Mouse (Mus musculus) hindbrain, postnatal 0 days (tissue): Measurements from ENCODE around the gene Ajm1. TPM values are rescaled to one million over a fixed set of nuclear protein-coding genes. Genes with fewer than 3 reads are reported as not detected.

Experiments used
- ATAC-seq: fragments of 200-750 bp; cut with Nextera tagmentation; 2 replicates; pipeline ENCODE4 v1.8.0; 2017; ENCODE audit warnings: mild to moderate bottlenecking, moderate TSS enrichment, moderate library complexity
- DNase-seq: peaks from one replicate; pipeline ENCODE4 v3.0.0-alpha.2; 2015; ENCODE audit warnings: low spot score
- H3K27ac ChIP-seq: fragments of 300-500 bp; sonication (generic); 2 replicates; pipeline ENCODE4 v1.5.1; 2014; ENCODE audit warnings: mild to moderate bottlenecking
- H3K27me3 ChIP-seq: fragments of 300-500 bp; sonication (generic); 2 replicates; pipeline ENCODE4 v1.6.1; 2014; ENCODE audit warnings: low read length, mixed read lengths; ENCODE audit not compliant: insufficient read depth
- H3K36me3 ChIP-seq: fragments of 300-500 bp; sonication (generic); 2 replicates; pipeline ENCODE4 v1.6.1; 2014; ENCODE audit warnings: low read length, mixed read lengths; ENCODE audit not compliant: insufficient read depth
- H3K4me1 ChIP-seq: fragments of 300-500 bp; sonication (generic); 2 replicates; pipeline ENCODE4 v1.6.1; 2014; ENCODE audit warnings: antibody characterized with exemption, low read length, mixed read lengths; ENCODE audit not compliant: insufficient read depth
- H3K4me2 ChIP-seq: fragments of 300-500 bp; sonication (generic); 2 replicates; pipeline ENCODE4 v1.6.1; 2014; ENCODE audit warnings: low read depth, mild to moderate bottlenecking, low read length, moderate library complexity, mixed read lengths
- H3K4me3 ChIP-seq: fragments of 300-500 bp; sonication (generic); 2 replicates; pipeline ENCODE4 v1.5.1; 2014; ENCODE audit warnings: low read length
- H3K9ac ChIP-seq: fragments of 300-500 bp; sonication (generic); replicated peaks from 2 replicates; pipeline ENCODE4 v1.6.1; 2014; ENCODE audit warnings: mild to moderate bottlenecking, low read length, moderate library complexity, mixed read lengths
- H3K9me3 ChIP-seq: fragments of 300-500 bp; sonication (generic); 2 replicates; pipeline ENCODE4 v1.6.1; 2016; ENCODE audit warnings: low read length, mixed read lengths
- CTCF ChIP-seq: IDR thresholded peaks from 2 replicates; pipeline ENCODE4 v1.5.1; 2016; ENCODE audit warnings: antibody characterized with exemption, control low read depth, low read depth
- WGBS: fragments of 180-500 bp; shearing (Covaris S2); extraction: QIAGEN DNeasy Blood & Tissue Kit; methylation state at CpG from one replicate; pipeline ENCODE4 v1.1.7; 2014; 5-methylcytosine and 5-hydroxymethylcytosine counted together
- polyA plus RNA-seq: library from polyadenylated mRNA; unstranded; fragments of >200 nt; fragmentation: Nextera tagmentation; extraction: Ambion mirVana; gene quantifications from 2 replicates; pipeline ENCODE4 v1.2.1, GENCODE M21; 2015
- total RNA-seq: library from RNA; depleted of rRNA; stranded (reverse); fragments of >200 nt; gene quantifications from 2 replicates; pipeline ENCODE4 v1.2.3, GENCODE M21; 2014

Ajm1 gene
- total and polyA plus RNA-seq, 2 experiments from 2014 or later: 19.8 to 22.4 TPM

DNA sequence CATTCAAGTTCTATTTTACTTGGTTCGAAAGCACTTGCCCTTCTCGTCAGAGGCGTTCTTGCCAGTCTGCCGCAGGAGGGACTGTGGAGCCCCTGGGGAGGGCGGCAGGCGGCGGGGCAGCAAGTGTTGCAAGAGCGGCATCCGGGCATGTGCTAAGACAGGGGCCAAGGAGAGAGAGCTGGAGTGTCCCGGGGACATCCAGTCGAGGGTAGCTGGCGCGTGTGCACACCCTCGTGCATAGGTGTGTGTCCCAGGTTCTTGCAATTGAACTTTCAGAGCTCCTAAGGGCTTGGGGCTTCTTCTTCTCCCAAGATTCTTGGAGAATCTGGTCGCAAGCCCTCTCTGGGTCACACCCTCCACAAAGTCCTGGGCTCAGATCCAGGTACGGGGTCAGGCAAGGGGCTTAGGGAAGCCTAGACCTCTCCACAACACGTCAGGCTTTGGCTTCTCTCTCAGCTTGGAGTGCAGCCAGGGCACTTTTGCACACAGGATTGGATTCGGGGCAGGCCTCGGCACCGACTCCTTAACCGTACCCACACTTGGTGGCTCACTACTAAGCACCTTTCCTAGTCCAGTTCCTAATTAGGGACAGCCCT is 6.0 kb downstream of the Ajm1 start:
- 11% methylated on average over 21 of the region's 21 CpGs for WGBS
- H3K27ac ChIP-seq: peak overlapping the region; percentile 86; the same call in 1 of the 2 replicates
- peaks cover 38% of the 10 kb centered on the region for H3K27me3 ChIP-seq
- ATAC-seq: no peak
- DNase-seq: peak; percentile 50
- peak overlapping the region; percentile 92 for H3K4me2 ChIP-seq
- H3K9ac ChIP-seq: peak overlapping the region; percentile 48
- H3K4me3 ChIP-seq: peak overlapping the region; percentile 56
- no peak for TF ChIP-seq CTCF
- peaks cover 26% of the 10 kb centered on the region for H3K4me1 ChIP-seq
- H3K36me3 ChIP-seq: peaks cover 9% of the 10 kb centered on the region; the same call in 1 of the 2 replicates
- no peaks in the 10 kb centered on the region for H3K9me3 ChIP-seq

DNA sequence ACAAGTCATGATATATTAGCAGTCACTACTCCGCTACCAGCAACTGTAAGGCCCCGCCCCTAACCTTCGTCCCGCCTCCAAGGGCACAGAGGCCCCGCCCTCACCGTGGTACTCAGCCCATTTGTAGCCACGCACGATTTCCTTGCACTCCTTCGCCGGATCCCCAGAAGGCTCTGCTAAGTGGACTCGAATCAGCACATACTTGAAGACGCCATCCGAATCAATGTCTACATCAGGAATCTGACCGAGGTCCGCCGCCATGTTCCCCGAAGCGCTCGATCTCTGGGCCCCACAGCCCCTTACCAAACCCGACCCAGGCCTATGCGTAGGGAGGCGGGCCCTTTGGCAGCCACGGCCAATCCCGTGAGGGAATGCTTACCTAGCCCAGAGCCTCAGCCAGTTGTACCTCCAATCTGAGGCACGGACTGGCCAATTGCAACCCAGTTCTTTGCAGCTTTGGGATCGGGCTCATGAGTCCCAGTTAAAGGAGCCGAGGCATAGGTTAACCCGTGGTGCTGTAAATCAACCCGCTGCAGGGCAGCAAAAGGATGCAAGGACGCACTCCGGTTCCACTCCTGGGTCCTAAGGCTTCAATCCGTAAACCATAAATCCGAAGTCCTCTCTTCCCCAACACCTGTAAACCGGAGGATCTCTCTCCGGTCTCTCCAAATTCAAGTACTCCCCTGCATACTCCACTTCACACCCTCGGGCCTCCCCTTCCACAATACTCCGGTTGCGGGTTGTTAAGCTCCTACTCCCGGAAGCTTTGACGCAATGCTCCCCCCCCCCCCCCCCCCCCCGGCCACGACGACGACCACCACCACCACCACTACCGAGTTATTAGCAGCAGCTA is 6.8 kb downstream of the Ajm1 start, which contains the start of the genes Mamdc4 and Phpt1:
Gene Mamdc4 (minus strand): TSS at position 267 of the 853 bp plus-strand sequence.
Gene Phpt1 (minus strand): TSS at position 646 of the 853 bp plus-strand sequence.
- DNase-seq (peak; percentile 99), ATAC-seq (peak; percentile 98)
- no peak for TF ChIP-seq CTCF
- Histone ChIP-seq H3K9me3 (no peaks in the 10 kb centered on the region), H3K27me3 (peaks cover 35% of the 10 kb centered on the region), H3K4me1 (peaks cover 20% of the 10 kb centered on the region), H3K9ac (peak within 1 kb of the TSS; percentile 67), H3K36me3 (peaks cover 9% of the 10 kb centered on the region; the same call in 1 of the 2 replicates), H3K27ac (peak within 1 kb of the TSS; percentile 86), H3K4me2 (peak within 1 kb of the TSS; percentile 92), H3K4me3 (peak within 1 kb of the TSS; percentile 56)
- WGBS: under 1% methylated on average over 44 of the region's 45 CpGs

DNA sequence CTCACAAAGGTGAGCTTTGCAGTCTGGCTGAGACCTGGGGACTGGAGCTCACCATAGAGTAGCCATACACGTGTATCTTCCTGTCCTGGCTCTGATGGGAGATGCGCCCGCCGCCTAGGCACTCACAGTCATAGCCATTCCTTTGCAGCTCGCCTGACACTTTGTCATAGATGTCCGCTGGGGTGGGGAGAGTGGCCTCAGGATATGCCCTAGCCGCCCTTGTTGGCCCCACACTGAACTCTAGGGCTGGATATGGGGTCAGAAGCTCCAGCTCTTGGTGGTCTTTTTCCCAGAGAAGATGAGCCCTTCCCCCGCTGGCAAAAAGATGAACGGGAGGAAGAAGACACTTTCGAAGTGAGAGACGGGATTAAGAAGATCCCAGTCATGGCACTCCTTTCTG is 7.4 kb downstream of the Ajm1 start:
- WGBS: 15% methylated on average over 11 of the region's 11 CpGs
- ATAC-seq (no peak), DNase-seq (no peak)
- no peak for TF ChIP-seq CTCF
- H3K4me2 ChIP-seq: peak overlapping the region; percentile 92
- H3K36me3 ChIP-seq: peaks cover 9% of the 10 kb centered on the region; the same call in 1 of the 2 replicates
- H3K4me3 ChIP-seq: peak overlapping the region; percentile 56
- H3K9me3 ChIP-seq: no peaks in the 10 kb centered on the region
- H3K27me3 ChIP-seq: peaks cover 28% of the 10 kb centered on the region
- H3K27ac ChIP-seq: peak overlapping the region; percentile 86
- peak overlapping the region; percentile 67 for H3K9ac ChIP-seq
- peaks cover 17% of the 10 kb centered on the region for H3K4me1 ChIP-seq

DNA sequence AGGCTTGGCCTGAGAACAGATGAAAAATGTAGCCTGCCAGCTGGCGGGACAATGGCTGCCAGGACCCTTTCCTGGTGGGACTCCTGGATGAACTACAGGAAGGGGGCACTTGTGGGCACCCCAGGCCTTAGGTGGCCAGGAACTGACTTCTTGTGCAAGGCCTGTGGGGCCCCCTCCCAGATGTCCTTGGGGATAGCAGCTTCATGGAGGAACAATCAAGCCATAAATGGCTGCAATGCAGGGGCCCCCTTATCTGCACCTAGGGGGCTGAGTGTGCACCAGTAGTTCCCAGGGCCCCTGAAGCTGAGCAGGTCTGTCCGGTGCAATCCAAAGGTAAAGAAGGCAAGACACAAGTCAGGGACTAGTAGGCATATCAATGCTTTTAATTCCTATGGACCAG is 8.5 kb downstream of the Ajm1 start:
- H3K4me3 ChIP-seq: no peak overlapping the region
- WGBS: 96% methylated on average over 2 of the region's 2 CpGs
- peaks cover 17% of the 10 kb centered on the region for H3K27me3 ChIP-seq
- H3K4me1 ChIP-seq: peaks cover 17% of the 10 kb centered on the region
- TF ChIP-seq CTCF: no peak
- H3K4me2 ChIP-seq: peak overlapping the region; percentile 92
- H3K27ac ChIP-seq: no peak overlapping the region
- DNase-seq (no peak), ATAC-seq (no peak)
- H3K36me3 ChIP-seq: peaks cover 5% of the 10 kb centered on the region; the same call in 1 of the 2 replicates
- H3K9me3 ChIP-seq: no peaks in the 10 kb centered on the region
- 0 out of 2 replicates have a peak overlapping the region, but pooled peaks have one; percentile 31 for H3K9ac ChIP-seq

DNA sequence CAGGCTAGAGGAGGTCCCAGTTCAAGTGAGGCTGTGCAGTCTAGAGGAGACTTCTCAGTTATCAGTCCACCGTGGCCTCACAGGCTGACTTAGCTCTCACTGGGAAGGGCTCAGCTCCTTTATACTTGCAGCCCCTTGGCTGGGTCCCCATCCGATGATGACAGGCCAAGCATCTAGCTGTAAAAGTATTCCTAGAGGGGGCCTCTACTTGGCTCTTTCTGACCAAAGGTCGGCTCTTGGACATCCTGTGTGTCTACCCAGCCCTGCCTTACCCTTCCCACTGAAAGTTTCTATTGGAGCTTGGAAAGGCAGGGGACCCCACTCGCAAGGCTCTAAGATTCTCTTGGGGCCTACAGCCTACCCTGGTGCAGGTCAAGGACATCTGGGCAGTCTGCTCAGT is 10.3 kb downstream of the Ajm1 start:
- no peak for ATAC-seq
- H3K27ac ChIP-seq: no peak overlapping the region
- H3K9me3 ChIP-seq: no peaks in the 10 kb centered on the region
- H3K9ac ChIP-seq: 0 out of 2 replicates have a peak overlapping the region, but pooled peaks have one; percentile 5
- TF ChIP-seq CTCF: no peak
- H3K36me3 ChIP-seq: no peaks in the 10 kb centered on the region
- WGBS: 93% methylated on average over 4 of the region's 4 CpGs
- peaks cover 17% of the 10 kb centered on the region for H3K4me1 ChIP-seq
- 0 out of 2 replicates have a peak, but pooled peaks cover 2% of the 10 kb centered on the region for H3K27me3 ChIP-seq
- no peak for DNase-seq
- H3K4me2 ChIP-seq: no peak overlapping the region
- H3K4me3 ChIP-seq: no peak overlapping the region

DNA sequence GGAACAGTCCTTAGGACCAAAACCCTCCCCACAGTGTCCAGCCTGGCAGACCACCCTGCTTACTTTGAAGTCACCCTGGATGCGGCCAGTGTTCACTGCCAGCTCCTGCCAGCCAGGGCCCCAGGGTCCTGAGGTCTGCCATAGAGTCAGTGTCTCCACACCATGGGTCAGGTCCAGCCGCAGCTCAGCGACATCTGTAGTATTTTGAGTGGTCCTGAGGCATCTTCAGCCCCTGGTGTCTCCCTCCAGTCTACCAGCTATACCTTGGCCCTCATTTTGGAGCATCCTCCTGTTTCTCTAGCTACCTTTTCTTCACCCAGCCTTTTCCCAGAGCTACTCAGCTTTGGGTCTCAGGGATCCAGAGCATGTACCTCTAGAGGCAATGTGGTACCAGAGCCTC is 12.2 kb downstream of the Ajm1 start:
- no peak for TF ChIP-seq CTCF
- no peak for DNase-seq
- WGBS: 88% methylated on average over 3 of the region's 3 CpGs
- 0 out of 2 replicates have a peak, but pooled peaks cover 6% of the 10 kb centered on the region for H3K36me3 ChIP-seq
- H3K4me3 ChIP-seq: no peak overlapping the region
- no peak for ATAC-seq
- no peaks in the 10 kb centered on the region for H3K27me3 ChIP-seq
- H3K9ac ChIP-seq: no peak overlapping the region
- H3K4me1 ChIP-seq: 0 out of 2 replicates have a peak, but pooled peaks cover 11% of the 10 kb centered on the region
- H3K27ac ChIP-seq: no peak overlapping the region
- H3K9me3 ChIP-seq: no peaks in the 10 kb centered on the region
- no peak overlapping the region for H3K4me2 ChIP-seq
